Mouse (Mus musculus) kidney, adult 2 months (tissue): Measurements from ENCODE around the gene Arl15.

Source experiments
- CTCF ChIP-seq: fragments of 200-500 bp; conservative IDR thresholded peaks from 2 replicates; pipeline ENCODE4 v1.5.1; 2011; ENCODE audit warnings: low read depth, mild to moderate bottlenecking, control low read depth, low read length, moderate library complexity, mixed read lengths; ENCODE audit not compliant: insufficient read depth, insufficient read length
- POLR2A ChIP-seq: fragments of 200-500 bp; IDR thresholded peaks from one replicate; pipeline ENCODE4 v1.6.1; 2011; ENCODE audit warnings: low read depth, low read length, control low read depth

DNA sequence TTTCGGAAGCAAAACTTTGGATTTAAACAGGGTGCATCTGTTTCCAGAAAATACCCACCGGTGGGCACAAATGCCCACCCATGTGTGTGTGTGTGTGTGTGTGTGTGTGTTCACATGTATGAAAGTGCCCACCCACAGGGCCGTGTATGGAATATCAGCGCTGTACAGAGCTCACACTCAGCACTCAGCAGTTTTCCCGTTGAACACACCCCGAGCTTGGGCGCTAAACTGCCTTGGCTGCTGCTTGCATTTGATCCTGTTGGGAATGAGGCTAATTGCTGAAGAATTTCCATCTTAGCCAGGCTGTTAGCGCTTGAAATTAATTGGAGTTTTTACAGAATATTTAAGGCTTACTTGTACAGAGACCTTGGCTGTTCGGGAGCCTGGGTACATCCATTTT lies 282.9 kb downstream of the Arl15 start:
- TF ChIP-seq CTCF (no peak), POLR2A (no peak)
